Mouse (Mus musculus) heart, adult 2 months (tissue): ENCODE measurements around the gene 4931409K22Rik.

Experiments used
- CTCF ChIP-seq: fragments of 200-600 bp; IDR thresholded peaks from 2 replicates; pipeline ENCODE4 v1.8.1; 2022; ENCODE audit warnings: antibody characterized with exemption, mild to moderate bottlenecking, moderate library complexity
- EP300 ChIP-seq: fragments of 200-500 bp; IDR thresholded peaks from 2 replicates; pipeline ENCODE4 v1.6.1; 2011; ENCODE audit warnings: low read depth, low read length, control low read depth; ENCODE audit not compliant: insufficient read depth
- POLR2A ChIP-seq: fragments of 200-500 bp; IDR thresholded peaks from 2 replicates; pipeline ENCODE4 v1.6.1; 2011; ENCODE audit warnings: mild to moderate bottlenecking, low read depth, low read length, control low read depth; ENCODE audit not compliant: insufficient read depth

DNA sequence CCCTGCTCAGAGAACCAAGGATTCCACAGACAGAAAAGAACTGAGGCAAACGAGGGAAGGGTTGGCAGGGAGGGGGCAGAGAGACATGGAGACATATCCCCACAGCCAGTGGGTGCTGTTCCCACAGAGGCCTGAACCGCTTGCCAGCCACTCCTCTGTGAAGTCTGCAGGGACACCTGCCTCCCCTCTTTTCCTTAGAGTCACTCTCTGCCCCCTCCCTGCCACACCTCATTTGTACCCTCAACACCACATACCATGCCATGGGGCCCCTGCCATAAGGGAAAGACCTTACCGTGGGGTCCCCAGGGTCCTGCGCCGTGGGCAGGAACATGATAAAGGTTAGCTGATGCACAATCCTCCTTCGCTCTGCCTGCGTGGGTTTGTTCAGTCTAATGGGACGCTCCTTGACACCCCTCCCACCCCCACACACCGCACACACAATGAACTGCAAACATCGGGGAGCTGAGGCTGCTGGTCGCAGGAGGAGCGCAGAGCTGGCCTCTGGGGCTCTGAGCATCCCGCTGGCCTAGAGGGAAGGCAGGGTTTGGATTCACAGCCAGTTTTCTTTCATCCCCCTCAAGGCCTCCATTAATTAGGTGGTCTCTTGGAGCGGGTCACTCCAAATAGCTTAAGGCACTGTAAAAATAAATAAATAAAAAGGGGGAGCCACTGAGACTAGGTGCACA lies 49.5 kb upstream of the 4931409K22Rik start:
- TF ChIP-seq POLR2A (no peak), CTCF (no peak), EP300 (no peak)
